Mouse (Mus musculus) embryonic fibroblast, embryonic 13.5 days (primary cell): Measurements from ENCODE around the gene Ublcp1.

ENCODE experiments used
- CTCF ChIP-seq: IDR thresholded peaks from 2 replicates; pipeline ENCODE4 v1.5.1; 2011; ENCODE audit warnings: mild to moderate bottlenecking, control low read depth, low read length, moderate library complexity, borderline replicate concordance; ENCODE audit not compliant: insufficient read depth
- POLR2A ChIP-seq: IDR thresholded peaks from 2 replicates; pipeline ENCODE4 v1.6.1; 2011; ENCODE audit warnings: low read depth, mild to moderate bottlenecking, control low read depth, low read length, moderate library complexity

DNA sequence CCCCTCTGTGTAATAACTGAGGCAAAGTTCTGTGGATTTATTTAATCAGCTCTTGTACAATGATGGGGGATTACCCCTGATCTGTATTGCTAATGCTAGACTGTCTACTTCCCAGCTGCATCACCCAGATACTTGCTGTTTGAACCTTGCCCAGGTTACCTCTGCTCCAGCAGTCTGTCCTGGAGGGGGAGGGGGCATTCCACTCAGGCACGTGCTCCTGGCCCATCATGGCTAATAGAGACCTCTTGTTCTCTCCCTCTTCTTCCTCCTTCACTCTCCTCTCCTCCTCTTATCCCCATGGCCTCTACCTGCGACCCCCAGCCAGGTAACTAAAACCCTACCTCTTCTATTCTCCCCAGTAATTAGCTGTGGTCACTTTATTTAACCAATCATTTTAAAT lies 44.4 kb upstream of the Ublcp1 start:
- TF ChIP-seq CTCF (no peak), POLR2A (no peak)
